Mouse (Mus musculus): Measurements from ENCODE around the gene Cdkl3.
"Not testable (repeated sequence)": the region's sequence is repeated elsewhere in the genome, so short reads cannot be mapped to it uniquely, and the experiment has no call there.

Cdkl3 gene

GRCm38 (mm10) chr11:52079978-52080377, 76.0 kb downstream of the Cdkl3 start:
- DNase-seq = no peak

- no peak for DNase-seq
These were observed 76.6 kb downstream of the Cdkl3 start for GRCm38 (mm10) chr11:52080656-52081055.

- DNase-seq = no peak
These were observed 81.8 kb downstream of the Cdkl3 start for GRCm38 (mm10) chr11:52085857-52086203.

- DNase-seq = no peak
These were observed 82.3 kb downstream of the Cdkl3 start for GRCm38 (mm10) chr11:52086204-52086864.

GRCm38 (mm10) chr11:52089291-52089690, 85.3 kb downstream of the Cdkl3 start:
- DNase-seq = no peak

- no peak for DNase-seq
These were observed 87.2 kb downstream of the Cdkl3 start for GRCm38 (mm10) chr11:52091261-52091660.

GRCm38 (mm10) chr11:52094568-52094967, 90.5 kb downstream of the Cdkl3 start:
- DNase-seq = no peak

- no peak for DNase-seq
These were observed 93.0 kb downstream of the Cdkl3 start for GRCm38 (mm10) chr11:52097016-52097415.

- DNase-seq = peak; percentile 34
These were observed 93.6 kb downstream of the Cdkl3 start for GRCm38 (mm10) chr11:52097596-52097995.

GRCm38 (mm10) chr11:52098398-52098946, 94.5 kb downstream of the Cdkl3 start, which contains the start of gene Ppp2ca:
Gene Ppp2ca (plus strand): TSS chr11:52098681.
- DNase-seq = peak; percentile 98

- DNase-seq = no peak
These were observed 95.2 kb downstream of the Cdkl3 start for GRCm38 (mm10) chr11:52099031-52099761.

GRCm38 (mm10) chr11:52099771-52100219, 95.8 kb downstream of the Cdkl3 start:
- DNase-seq = no peak

GRCm38 (mm10) chr11:52102977-52103376, 99.0 kb downstream of the Cdkl3 start:
- no peak for DNase-seq

- DNase-seq = no peak
These were observed 101.5 kb downstream of the Cdkl3 start for GRCm38 (mm10) chr11:52105503-52105902.

- DNase-seq = no peak
These were observed 102.0 kb downstream of the Cdkl3 start for GRCm38 (mm10) chr11:52106037-52106436.

GRCm38 (mm10) chr11:52106438-52106837, 102.4 kb downstream of the Cdkl3 start:
- DNase-seq = no peak

GRCm38 (mm10) chr11:52108796-52109195, 104.8 kb downstream of the Cdkl3 start:
- DNase-seq = no peak

GRCm38 (mm10) chr11:52109421-52109820, 105.4 kb downstream of the Cdkl3 start:
- no peak for DNase-seq

- DNase-seq = no peak
These were observed 111.5 kb downstream of the Cdkl3 start for GRCm38 (mm10) chr11:52115479-52115878.

- DNase-seq = not testable (repeated sequence)
These were observed 112.1 kb downstream of the Cdkl3 start for GRCm38 (mm10) chr11:52116117-52116516.

GRCm38 (mm10) chr11:52117156-52117555, 113.1 kb downstream of the Cdkl3 start:
- DNase-seq = no peak

- DNase-seq = not testable (repeated sequence)
These were observed 116.4 kb downstream of the Cdkl3 start for GRCm38 (mm10) chr11:52120415-52120814.

- no peak for DNase-seq
These were observed 118.0 kb downstream of the Cdkl3 start for GRCm38 (mm10) chr11:52122045-52122444.

GRCm38 (mm10) chr11:52124468-52124867, 120.4 kb downstream of the Cdkl3 start:
- no peak for DNase-seq
